Mouse (Mus musculus) CD4-positive, CD25-positive, alpha-beta regulatory T cell, adult 2 months (primary cell): ENCODE measurements at regions not wholly inside any gene's neighbourhood (a gene's known extent, or its start where the extent isn't known, plus 50 kb on each side); places are given as distances from the start of the nearest gene placed in this dataset.

ENCODE experiments used
- DNase-seq: peaks from one replicate; pipeline ENCODE4 v3.0.0-alpha.2; 2012; ENCODE audit warnings: low read depth, low spot score

DNA sequence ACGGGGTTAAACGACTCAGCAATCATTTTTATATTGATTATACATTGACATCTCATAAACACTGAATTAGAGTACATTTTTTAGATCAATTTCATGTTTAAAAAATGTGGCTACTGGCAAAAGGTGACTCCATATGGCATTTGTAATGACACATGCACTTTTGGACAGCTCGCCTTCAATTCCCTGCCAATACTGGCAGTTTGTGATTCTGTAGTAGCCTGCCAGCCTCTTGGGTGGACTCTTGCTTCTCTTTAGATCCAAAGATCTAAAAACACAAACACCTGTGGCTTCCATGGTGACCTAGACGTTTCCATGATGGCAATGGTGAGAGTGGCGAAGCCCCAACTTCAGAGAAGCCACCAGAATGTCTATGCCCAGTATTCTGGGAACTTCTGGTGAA, 83.1 kb upstream of the Pcdh8 start:
- no peak for DNase-seq

DNA sequence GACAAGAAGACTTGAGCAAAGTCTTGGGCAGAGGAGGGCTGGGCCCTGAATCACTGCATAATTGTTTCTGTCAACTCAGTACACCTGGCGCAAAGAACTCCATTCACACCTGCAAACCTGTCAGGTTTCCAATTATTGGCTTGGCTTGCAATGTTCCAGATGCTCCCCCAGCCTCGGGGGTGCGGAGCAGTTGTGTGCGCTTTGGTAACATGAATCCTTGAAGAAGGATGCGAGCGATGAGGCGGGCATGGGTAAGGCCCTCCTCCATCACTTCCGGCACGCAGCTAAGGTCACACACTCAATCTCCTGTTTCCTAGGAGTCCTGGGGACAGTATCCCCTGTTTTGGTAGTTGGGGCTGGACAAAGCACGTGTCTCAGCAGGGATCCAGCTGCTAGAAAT, 81.6 kb upstream of the Pcdh8 start:
- DNase-seq: no peak

DNA sequence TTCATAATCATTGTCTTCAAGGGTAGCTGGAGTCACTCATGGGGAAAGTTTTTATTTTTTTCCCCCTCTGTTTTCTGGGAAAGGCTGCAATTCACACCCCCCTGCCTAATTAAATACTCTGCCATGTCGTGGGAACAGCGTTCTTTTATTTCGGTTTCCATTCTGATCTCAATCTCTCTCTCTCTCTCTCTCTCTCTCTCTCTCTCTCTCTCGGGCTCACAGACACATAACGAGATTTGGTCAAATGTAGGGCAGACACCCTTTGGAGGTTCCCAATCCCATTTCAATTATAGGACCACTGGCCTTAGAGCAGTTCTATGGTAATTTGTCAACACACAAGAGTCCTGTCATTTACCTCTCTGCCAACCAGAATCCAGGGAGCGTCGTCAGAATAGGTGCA, 80.7 kb upstream of the Pcdh8 start:
- no peak for DNase-seq

DNA sequence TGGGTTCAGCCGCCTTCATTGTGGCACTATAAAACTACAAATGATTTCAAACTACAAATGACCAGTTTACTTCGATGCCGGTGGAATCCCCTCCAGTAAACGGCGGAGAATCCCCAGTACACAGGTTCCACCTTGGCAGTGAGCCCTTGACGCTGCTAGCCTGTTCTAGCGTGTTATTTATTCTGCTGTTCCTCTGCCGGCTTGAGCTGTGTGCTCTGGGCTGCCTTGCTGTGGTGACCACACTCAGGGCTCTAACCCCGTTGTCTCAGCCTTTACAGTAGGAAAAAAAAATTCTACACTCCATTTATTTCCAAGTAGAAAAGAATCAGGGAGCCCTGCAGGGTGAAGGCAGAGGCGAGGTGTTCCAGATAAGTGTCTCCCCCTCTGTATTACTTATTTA, 80.1 kb upstream of the Pcdh8 start:
- DNase-seq: no peak

DNA sequence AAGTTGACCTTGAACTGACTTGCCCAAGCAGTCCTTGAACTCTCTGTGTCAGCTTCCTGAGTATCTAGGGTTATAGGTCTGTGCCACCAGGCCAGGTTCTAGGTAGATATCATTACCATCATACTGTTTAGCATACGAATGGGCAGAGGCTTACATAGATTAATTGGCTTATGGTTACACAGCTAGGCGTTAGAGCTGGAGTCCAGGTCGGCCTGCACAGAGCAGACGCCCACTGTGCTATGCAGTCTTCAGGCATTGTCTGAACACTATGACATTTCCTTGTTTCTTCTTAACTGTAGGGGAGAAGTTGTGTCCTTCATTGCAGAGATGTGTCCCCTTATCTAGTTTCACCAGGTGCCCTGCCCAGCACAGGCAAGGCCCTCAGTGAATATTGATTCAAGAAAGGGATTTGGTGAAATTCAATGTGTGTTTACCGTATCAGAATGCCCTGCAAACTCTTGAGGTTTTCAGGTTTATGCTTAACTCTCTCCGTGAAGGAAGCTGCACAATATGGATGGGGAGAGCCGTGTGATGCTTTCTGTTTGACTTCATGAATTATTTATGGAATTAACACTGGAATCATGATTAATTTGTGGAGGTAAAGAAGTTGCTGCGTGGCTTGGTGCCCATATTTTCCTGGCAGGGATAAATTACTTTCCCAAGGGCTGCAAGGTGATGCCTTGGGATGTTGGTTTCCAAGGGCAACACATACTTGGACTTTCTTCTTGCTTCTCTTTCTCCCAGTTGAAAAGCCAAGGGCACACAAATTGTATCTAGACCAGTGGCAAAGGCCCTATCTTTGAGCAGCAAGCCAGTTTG, 78.7 kb upstream of the Pcdh8 start:
- no peak for DNase-seq

DNA sequence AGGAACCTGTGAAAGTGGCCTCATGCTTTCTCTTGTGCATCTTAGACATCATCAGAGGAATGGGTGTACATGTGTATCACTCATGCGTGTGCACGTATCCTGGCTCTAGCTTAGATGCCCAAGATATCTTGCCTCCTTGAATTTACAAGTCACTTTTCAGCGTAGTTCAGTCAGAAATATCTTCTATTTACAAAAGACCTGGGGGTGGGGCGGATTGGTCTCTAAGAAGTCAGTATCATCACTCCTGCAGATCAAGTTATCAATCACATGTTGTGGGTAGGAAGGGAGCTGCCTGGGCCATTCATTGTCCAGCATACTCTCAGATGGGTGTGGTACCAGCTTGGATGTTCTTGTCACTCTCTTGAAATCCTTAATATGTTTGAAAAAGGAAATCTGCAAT, 77.0 kb upstream of the Pcdh8 start:
- no peak for DNase-seq

DNA sequence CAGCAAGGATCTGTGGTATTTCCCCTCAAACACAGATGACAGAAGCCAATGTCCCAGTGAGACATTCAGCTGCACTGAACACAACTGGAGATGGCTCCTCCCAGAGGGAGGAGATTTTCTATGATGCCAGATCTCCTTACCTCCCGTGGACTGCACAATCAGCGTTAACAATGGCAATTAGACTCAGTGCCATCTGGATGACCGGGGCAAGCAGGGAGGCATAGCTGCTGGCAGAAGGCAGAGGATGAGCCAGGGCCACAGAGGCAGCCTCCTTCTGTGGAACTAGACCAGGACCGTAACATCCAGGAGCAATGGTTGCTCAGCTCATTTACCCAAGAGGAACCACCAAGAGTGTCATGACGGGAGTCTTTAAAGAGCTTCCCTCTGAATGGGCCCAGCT, 73.2 kb upstream of the Pcdh8 start:
- no peak for DNase-seq

DNA sequence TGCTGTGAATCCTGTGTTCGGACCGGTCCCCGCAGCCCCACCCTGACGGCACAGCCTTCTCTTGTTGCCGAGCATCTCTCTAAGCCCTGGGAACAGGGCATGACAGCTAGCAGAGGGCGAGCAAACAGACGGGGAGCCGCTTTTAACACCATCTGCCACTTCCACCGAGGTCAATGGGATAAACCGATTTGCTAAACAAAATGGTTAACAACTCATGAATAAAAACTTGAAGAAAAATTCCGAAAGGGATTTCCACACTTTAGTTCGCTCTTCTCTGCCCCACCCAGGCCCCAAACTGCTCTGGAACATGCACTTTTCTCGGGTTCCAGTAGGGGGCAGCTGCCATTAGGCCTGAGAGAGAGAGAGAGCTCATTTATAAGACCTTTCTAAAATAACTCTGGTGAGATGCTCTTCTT, 72.0 kb upstream of the Pcdh8 start:
- DNase-seq: no peak

DNA sequence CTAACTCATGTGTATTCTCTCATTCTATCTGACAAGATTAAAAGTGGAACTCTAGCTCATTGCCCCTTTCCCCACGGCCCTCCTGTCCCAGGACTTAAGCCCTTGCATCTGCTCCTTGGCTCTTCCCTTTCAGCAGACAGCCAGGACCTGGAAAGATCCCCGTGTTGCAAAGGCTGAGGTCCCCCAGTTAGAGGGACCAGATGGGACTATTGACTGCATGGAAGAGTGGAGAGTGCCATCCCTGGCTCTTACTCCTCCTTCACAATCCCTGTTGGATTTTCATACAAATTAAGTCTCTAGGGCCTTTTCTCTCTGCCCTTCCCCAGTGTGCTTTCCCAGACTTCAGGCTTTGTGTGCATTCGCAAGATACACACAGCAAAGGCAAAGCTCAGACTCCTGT, 71.6 kb upstream of the Pcdh8 start:
- no peak for DNase-seq

DNA sequence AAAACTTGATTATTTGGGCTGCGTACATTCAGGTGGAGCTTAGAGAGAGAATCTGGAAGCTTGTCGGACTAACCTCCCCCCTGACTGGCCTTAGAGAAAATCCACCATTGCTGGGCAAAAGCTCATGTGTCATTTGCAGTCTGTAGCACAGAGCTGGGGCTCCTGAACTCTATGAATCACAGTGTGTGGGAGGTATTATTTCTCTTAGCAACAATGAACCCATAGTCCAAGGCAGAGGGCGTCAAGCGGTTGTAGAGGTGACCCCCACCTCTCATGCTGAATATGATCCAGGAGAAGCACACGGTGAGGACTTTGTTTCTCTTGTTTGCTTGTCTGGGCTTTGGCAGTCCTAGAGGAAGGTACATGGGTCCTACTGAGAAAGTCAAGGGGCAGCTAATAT, 66.0 kb upstream of the Pcdh8 start:
- DNase-seq: no peak

DNA sequence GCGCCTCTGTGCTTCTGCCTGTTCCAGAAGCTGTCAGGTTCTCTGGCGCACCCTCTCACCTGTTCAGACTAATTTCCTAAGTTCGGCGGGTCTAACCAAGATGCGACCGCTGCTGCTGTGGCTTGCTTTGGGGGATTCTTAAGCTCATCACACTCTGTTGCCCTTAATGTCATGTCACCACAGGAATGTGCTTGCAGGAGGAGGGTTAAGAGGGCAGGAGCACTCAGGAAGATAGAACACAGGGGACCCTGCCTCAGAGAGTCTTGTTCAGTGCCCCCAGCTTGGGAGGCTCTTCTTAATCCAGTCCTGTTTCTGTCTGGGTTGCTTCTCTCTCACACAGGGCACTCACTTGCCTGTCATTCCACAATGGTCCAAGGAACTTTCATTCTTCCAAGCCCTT, 65.1 kb upstream of the Pcdh8 start:
- no peak for DNase-seq

DNA sequence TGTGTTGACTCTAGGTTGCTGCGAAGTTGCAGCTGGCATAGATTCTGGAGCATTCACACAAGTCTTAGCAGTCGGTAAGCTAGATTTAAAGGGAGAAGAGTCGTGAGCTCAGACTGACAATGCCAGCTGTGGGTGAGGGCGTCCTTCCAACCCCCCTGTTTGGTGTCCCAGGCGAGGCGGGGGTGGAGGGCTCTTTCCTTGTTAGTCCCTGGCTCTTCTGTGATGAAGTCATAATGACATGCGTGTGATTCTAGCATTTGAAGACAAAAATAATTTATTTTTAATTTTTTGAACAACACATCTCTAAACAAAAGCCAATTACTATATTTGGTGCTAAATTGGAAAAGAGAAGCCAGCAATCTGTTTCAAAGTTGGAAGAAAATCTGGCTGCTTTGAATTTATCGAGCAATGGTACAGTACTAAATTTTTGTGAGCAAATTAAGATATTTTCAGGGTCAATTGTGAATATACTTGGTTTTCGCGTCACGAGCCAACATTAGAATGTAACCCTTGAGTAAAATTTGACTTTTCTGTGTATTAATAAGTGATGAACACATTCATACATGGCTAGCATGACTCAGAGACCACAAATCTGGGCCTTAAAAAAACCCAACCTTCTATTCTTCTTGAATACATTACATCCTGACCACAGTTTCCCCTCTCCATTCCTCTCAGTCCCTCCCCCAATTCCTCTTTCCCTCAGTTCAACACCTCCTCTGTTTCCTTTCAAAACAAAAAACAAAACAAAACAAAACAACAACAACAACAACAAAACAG, 53.7 kb upstream of the Pcdh8 start:
- DNase-seq: no peak

DNA sequence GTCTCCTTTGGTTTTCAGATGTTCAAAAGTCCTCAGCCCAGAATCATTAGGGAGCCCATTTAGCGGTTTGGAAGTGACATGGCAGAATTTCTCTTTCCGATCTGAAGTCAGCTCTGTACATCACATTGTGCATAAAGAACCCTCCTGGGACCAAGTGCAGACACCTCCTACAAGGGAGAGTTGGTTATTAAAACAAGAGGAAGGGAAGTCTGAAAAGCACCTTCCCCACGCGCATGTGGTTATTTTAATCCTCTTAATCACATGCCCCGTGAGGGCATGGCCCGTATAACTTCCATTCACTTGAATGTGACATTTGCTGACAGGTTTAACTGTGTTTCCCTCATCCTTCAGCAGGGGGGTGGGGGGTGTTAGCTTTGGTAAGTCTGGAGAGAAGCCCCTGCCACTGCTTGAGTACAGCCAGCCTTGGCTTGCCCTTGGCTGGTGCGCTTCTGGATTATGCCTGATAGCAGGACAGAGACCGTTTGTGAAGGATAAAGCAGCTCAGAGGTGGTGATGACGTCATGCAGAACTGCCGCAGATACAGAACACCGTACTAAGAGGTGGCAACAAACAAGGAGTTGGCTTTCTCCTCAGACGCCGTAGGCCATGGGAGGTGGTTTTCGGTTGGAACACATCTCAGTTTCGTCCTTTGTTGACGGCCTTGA, 51.5 kb upstream of the Pcdh8 start:
- no peak for DNase-seq

DNA sequence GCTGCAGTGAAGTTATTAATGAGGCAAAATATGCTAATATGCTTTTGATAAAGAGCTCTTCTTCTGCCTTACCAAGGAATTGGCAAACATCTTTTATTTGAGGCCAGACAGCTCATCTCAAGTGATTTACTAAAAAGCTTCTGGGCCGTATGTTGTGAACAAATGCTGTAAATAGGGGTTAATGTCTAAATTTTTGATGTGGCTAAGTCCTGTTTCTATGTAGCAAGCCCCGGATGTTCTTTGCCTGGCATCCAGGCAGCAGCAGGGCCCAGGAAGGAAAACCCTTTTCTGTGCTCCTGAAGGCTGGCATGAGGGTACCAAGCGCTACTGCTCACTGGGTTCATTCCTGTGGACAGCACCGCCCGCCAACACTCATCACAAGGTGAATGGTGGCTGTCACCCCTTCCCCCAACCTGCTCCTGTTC, 50.9 kb upstream of the Pcdh8 start:
- no peak for DNase-seq

DNA sequence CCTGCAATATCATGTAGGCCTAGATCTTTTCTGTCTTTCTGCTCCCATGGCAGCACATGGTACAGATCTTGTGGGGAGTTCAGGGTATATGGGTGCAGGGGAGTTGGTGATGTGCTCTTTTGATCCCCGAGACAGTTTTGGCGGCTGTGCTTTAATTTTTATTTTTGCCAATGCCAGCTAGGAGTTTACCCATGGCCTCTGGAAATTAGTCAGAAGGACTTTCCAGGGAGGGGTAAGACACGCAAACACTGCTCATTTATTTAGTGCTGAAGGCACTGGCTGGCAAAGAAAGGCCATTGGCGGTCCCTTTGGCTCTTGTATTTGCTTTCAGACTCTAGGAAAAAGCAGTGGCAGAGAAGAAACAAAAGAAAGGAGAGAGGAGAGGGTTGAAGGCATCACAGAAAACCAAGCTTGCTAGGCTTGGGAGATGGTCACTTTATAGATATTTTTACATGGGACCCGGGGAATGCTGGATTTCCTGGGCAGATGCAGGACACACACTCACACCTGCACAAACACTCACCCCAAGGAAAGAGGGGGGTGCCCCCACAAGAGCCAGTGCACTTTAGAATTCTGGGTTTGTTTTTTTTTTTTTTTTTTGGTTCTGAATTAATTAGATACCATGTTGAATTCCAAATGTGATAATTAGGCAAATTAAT, 50.4 kb upstream of the Pcdh8 start:
- DNase-seq: no peak
